Mouse (Mus musculus) ES-E14 (cell line): ENCODE measurements around the gene Lpin3.

ENCODE experiments used
- CHD2 ChIP-seq: IDR thresholded peaks from 2 replicates; pipeline ENCODE4 v1.6.1; 2014; ENCODE audit warnings: mild to moderate bottlenecking, low read depth, low read length, inconsistent platforms
- HCFC1 ChIP-seq: IDR thresholded peaks from 2 replicates; pipeline ENCODE4 v1.6.1; 2012; ENCODE audit warnings: low read length, inconsistent platforms, borderline replicate concordance; ENCODE audit not compliant: insufficient read depth
- MAFK ChIP-seq: IDR thresholded peaks from 2 replicates; pipeline ENCODE4 v1.6.1; 2014; ENCODE audit warnings: mild to moderate bottlenecking, low read depth, low read length, inconsistent platforms; ENCODE audit not compliant: insufficient read depth
- ZC3H11A ChIP-seq: IDR thresholded peaks from 2 replicates; pipeline ENCODE4 v1.6.1; 2012; ENCODE audit warnings: low read depth, mild to moderate bottlenecking, inconsistent platforms, low read length, borderline replicate concordance
- ZNF384 ChIP-seq: IDR thresholded peaks from 2 replicates; pipeline ENCODE4 v1.6.1; 2012; ENCODE audit warnings: low read depth, low read length, inconsistent platforms

- no peak for TF ChIP-seq HCFC1
- no peak for TF ChIP-seq ZNF384
- TF ChIP-seq CHD2: no peak
- no peak for TF ChIP-seq MAFK
- TF ChIP-seq ZC3H11A: no peak
Observed at GRCm38 (mm10) chr2:160940930-160941709, 60.6 kb downstream of the Lpin3 start.
